Mouse (Mus musculus): ENCODE results near the gene Snx29.

DNA sequence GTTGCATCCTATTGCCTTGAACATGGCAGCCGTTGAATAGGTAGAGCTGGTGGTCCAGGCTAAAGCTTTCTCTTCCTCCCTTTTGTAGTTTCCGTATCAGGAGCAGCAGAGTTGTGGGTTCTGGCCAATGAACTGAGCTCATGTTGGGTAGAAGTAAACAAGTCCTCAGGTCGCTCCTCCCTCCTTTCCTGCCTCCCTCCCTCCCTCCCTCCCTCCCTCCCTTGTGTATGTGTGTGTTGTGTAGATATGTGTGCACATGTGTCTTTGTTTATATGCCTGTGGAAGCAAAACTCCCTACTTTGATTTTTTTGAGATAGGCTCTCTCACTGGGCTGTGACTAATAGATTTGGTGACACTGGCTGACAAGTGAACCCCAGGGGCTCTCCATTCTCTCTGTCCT, 251.8 kb downstream of the Snx29 start:
- no peak for TF ChIP-seq CTCF (IDR thresholded peaks at IDR 0.05; ENCODE audit: borderline replicate concordance, extremely low read depth, insufficient read depth, insufficient read length)
- no peak for TF ChIP-seq POLR2A (IDR thresholded peaks at IDR 0.05; ENCODE audit: borderline replicate concordance, extremely low read depth, insufficient read depth, insufficient read length, poor library complexity, severe bottlenecking)
